Mouse (Mus musculus) embryonic stem cell, embryonic (primary cell): ENCODE results near the gene Zfp740.

Experiments
- CTCF ChIA-PET, 4 experiments: fragments of 300-600 bp in 2 of 4; fragments of 350-600 bp in 2 of 4; sonication (Branson Sonifier 250); formaldehyde crosslinking; loops; one replicate each; lab custom pipeline; 2022; ENCODE audit warnings: inconsistent platforms in 2 of 4; lab: Charles Lee
- POLR2A ChIA-PET, 4 experiments: fragments of 300-600 bp in 2 of 4; fragments of 350-600 bp in 2 of 4; sonication (Branson Sonifier 250); formaldehyde crosslinking; loops; one replicate each; lab custom pipeline; 2022; ENCODE audit warnings: antibody characterized with exemption in 4 of 4, inconsistent platforms in 1 of 4; lab: Charles Lee

Zfp740 gene

GRCm38 (mm10) chr15:102202971-102203834 is at the start of gene Zfp740:
Zfp740 (plus strand) TSS chr15:102203249.
- ChIA-PET CTCF (interaction anchor here (0.5 to 3.5 kb wide), 17 partner anchors 9 to 468 kb away, joined by 3 to 41 read pairs (median 4); no protein-coding TSS in a partner anchor), POLR2A (interaction anchor here (0.5 to 8.7 kb wide), 62 partner anchors 9 to 929 kb away, joined by 3 to 87 read pairs (median 4); partner anchors contain the start of genes Sp1 (in 2 of the 4), Espl1 (in 1 of the 4), Igfbp6 (in 1 of the 4) and Pfdn5 (in 1 of the 4))

GRCm38 (mm10) chr15:102155006-102155405 is 48.0 kb upstream of the Zfp740 start:
- POLR2A ChIA-PET, result interaction anchor here in 1 of 4 experiments (0.8 to 7.0 kb wide), 8 partner anchors 12 to 81 kb away, joined by 3 to 38 read pairs (median 3); partner anchors contain the start of gene Spryd3
- CTCF ChIA-PET, result interaction anchor here in 3 of 4 experiments (0.8 to 4.5 kb wide), 7 partner anchors 9 to 70 kb away, joined by 3 to 34 read pairs (median 3); no protein-coding TSS in a partner anchor

- POLR2A ChIA-PET, result interaction anchor here in 3 of 4 experiments (0.5 to 7.0 kb wide), 48 partner anchors 9 to 922 kb away, joined by 3 to 38 read pairs (median 4); partner anchors contain the start of genes Spryd3 (in 3 of the 3), Csad (in 2 of the 3), Zfp740 (in 2 of the 3) and Igfbp6 (in 1 of the 3)
- CTCF ChIA-PET, result interaction anchor here (0.5 to 4.5 kb wide), 32 partner anchors 9 to 892 kb away, joined by 3 to 34 read pairs (median 4); partner anchors contain the start of gene Tns2 (in 1 of the 4)
Measured at GRCm38 (mm10) chr15:102156836-102157235, 46.2 kb upstream of the Zfp740 start.

GRCm38 (mm10) chr15:102160415-102161060 is 42.5 kb upstream of the Zfp740 start:
- ChIA-PET POLR2A (interaction anchor here in 2 of 4 experiments (0.8 to 2.8 kb wide), 11 partner anchors 11 to 310 kb away, joined by 3 to 9 read pairs (median 3); partner anchors contain the start of genes Spryd3 (in 2 of the 2), Myg1 (in 1 of the 2), Pcbp2 (in 1 of the 2) and Soat2 (in 1 of the 2)), CTCF (interaction anchor here in 3 of 4 experiments (0.7 to 2.0 kb wide), 7 partner anchors 8 to 156 kb away, joined by 3 to 5 read pairs (median 4); partner anchors contain the start of gene Csad (in 1 of the 3))

- ChIA-PET POLR2A (interaction anchor here in 3 of 4 experiments (0.9 to 1.5 kb wide), 5 partner anchors 15 to 61 kb away, joined by 3 to 4 read pairs (median 3); no protein-coding TSS in a partner anchor), CTCF (interaction anchor here (0.5 to 3.8 kb wide), 15 partner anchors 10 to 148 kb away, joined by 3 to 20 read pairs (median 3); partner anchors contain the start of gene Soat2 (in 1 of the 4))
Measured at GRCm38 (mm10) chr15:102163900-102164693, 39.0 kb upstream of the Zfp740 start.

- POLR2A ChIA-PET, result interaction anchor here (0.6 to 2.0 kb wide), 14 partner anchors 10 to 133 kb away, joined by 3 to 10 read pairs (median 4); partner anchors contain the start of genes Soat2 (in 1 of the 4) and Zfp740 (in 1 of the 4)
- CTCF ChIA-PET, result interaction anchor here (0.5 to 2.2 kb wide), 9 partner anchors 13 to 132 kb away, joined by 3 to 11 read pairs (median 3); no protein-coding TSS in a partner anchor
Measured at GRCm38 (mm10) chr15:102165468-102166100, 37.5 kb upstream of the Zfp740 start.

- CTCF ChIA-PET, result interaction anchor here (0.6 to 2.1 kb wide), 5 partner anchors 11 to 102 kb away, joined by 3 to 7 read pairs (median 4); no protein-coding TSS in a partner anchor
- POLR2A ChIA-PET, result interaction anchor here in 3 of 4 experiments (0.9 to 2.1 kb wide), 5 partner anchors 11 to 72 kb away, joined by 3 to 8 read pairs (median 3); no protein-coding TSS in a partner anchor
Measured at GRCm38 (mm10) chr15:102167620-102168021, 35.4 kb upstream of the Zfp740 start.

GRCm38 (mm10) chr15:102169064-102169463 is 34.0 kb upstream of the Zfp740 start:
- POLR2A ChIA-PET, result interaction anchor here in 2 of 4 experiments (0.7 to 1.2 kb wide), 3 partner anchors 55 to 74 kb away, joined by 3 read pairs; no protein-coding TSS in a partner anchor
- CTCF ChIA-PET, result interaction anchor here in 1 of 4 experiments (0.6 kb wide), 1 partner anchor 8 kb away, joined by 4 read pairs; no protein-coding TSS in a partner anchor

- CTCF ChIA-PET, result no interaction called here
- POLR2A ChIA-PET, result interaction anchor here in 1 of 4 experiments (0.7 kb wide), 1 partner anchor 73 kb away, joined by 3 read pairs; no protein-coding TSS in a partner anchor
Measured at GRCm38 (mm10) chr15:102173581-102173980, 29.5 kb upstream of the Zfp740 start.

GRCm38 (mm10) chr15:102175736-102176319 is 27.2 kb upstream of the Zfp740 start:
- POLR2A ChIA-PET, result interaction anchor here in 3 of 4 experiments (0.5 to 5.1 kb wide), 11 partner anchors 9 to 120 kb away, joined by 3 to 32 read pairs (median 4); partner anchors contain the start of gene Espl1 (in 1 of the 3)
- CTCF ChIA-PET, result interaction anchor here in 3 of 4 experiments (0.6 to 6.8 kb wide), 10 partner anchors 10 to 68 kb away, joined by 3 to 109 read pairs (median 4); partner anchors contain the start of gene Zfp740 (in 1 of the 3)

- CTCF ChIA-PET, result interaction anchor here (0.5 to 6.8 kb wide), 11 partner anchors 9 to 790 kb away, joined by 3 to 109 read pairs (median 5); partner anchors contain the start of genes Zfp740 (in 2 of the 4), Csad (in 1 of the 4) and Hoxc10 (in 1 of the 4)
Measured at GRCm38 (mm10) chr15:102176571-102177316, 26.3 kb upstream of the Zfp740 start.

GRCm38 (mm10) chr15:102177417-102177816 is 25.6 kb upstream of the Zfp740 start:
- POLR2A ChIA-PET, result interaction anchor here (1.0 to 5.3 kb wide), 29 partner anchors 9 to 70 kb away, joined by 3 to 47 read pairs (median 6); partner anchors contain the start of genes Csad (in 3 of the 4), Zfp740 (in 3 of the 4), Soat2 (in 2 of the 4) and Spryd3 (in 2 of the 4)
- CTCF ChIA-PET, result interaction anchor here (0.5 to 6.8 kb wide), 22 partner anchors 10 to 145 kb away, joined by 3 to 109 read pairs (median 5); partner anchors contain the start of genes Zfp740 (in 2 of the 4) and Csad (in 1 of the 4)

More at GRCm38 (mm10) chr15:102176571-102177316, 26.3 kb upstream of the Zfp740 start:
- POLR2A ChIA-PET, result interaction anchor here (0.9 to 5.3 kb wide), 19 partner anchors 10 to 119 kb away, joined by 3 to 40 read pairs (median 6); partner anchors contain the start of genes Csad (in 2 of the 4), Zfp740 (in 2 of the 4), Espl1 (in 1 of the 4) and Soat2 (in 1 of the 4)

- ChIA-PET CTCF (interaction anchor here (0.5 to 6.8 kb wide), 31 partner anchors 8 to 144 kb away, joined by 3 to 109 read pairs (median 5); partner anchors contain the start of genes Zfp740 (in 2 of the 4), Csad (in 1 of the 4) and Tns2 (in 1 of the 4)), POLR2A (interaction anchor here (0.6 to 5.3 kb wide), 45 partner anchors 8 to 929 kb away, joined by 3 to 47 read pairs (median 6); partner anchors contain the start of genes Zfp740 (in 3 of the 4), Csad (in 2 of the 4), Soat2 (in 2 of the 4) and Spryd3 (in 2 of the 4))
Measured at GRCm38 (mm10) chr15:102178279-102178678, 24.8 kb upstream of the Zfp740 start.
